Mouse (Mus musculus) bone marrow, adult 2 months (tissue): ENCODE results near the gene Irx5. TPM values are rescaled to one million over a fixed set of nuclear protein-coding genes. Genes with fewer than 3 reads are reported as not detected.

Experiments
- H3K27ac ChIP-seq: fragments of 200-500 bp; 2 replicates; pipeline ENCODE4 v1.5.1; 2012; ENCODE audit warnings: low read depth, mild to moderate bottlenecking, control low read depth, inconsistent platforms, low read length; ENCODE audit not compliant: control insufficient read depth, poor library complexity, insufficient read depth
- H3K4me1 ChIP-seq: fragments of 200-500 bp; 2 replicates; pipeline ENCODE4 v1.6.1; 2011; ENCODE audit warnings: low read length; ENCODE audit not compliant: control insufficient read depth, insufficient read depth
- H3K4me3 ChIP-seq: fragments of 200-500 bp; replicated peaks from 2 replicates; pipeline ENCODE3; 2011; ENCODE audit warnings: mild to moderate bottlenecking, low read depth, low read length, control low read depth; ENCODE audit not compliant: control insufficient read depth
- CTCF ChIP-seq: fragments of 200-500 bp; IDR thresholded peaks from 2 replicates; pipeline ENCODE4 v1.5.1; 2011; ENCODE audit warnings: low read length, control low read depth; ENCODE audit not compliant: control insufficient read depth, insufficient read depth
- POLR2A ChIP-seq: fragments of 200-500 bp; IDR thresholded peaks from 2 replicates; pipeline ENCODE4 v1.6.1; 2011; ENCODE audit warnings: low read depth, mild to moderate bottlenecking, control low read depth, low read length, borderline replicate concordance; ENCODE audit not compliant: control insufficient read depth
- WGBS: fragments of 180-500 bp; shearing (Covaris S2); methylation state at CpG from one replicate; pipeline ENCODE4 v1.1.7; 2018; 5-methylcytosine and 5-hydroxymethylcytosine counted together
- polyA plus RNA-seq: library from polyadenylated mRNA; stranded (reverse); fragments of >200 nt; gene quantifications from 2 replicates; pipeline ENCODE4 v1.2.4, GENCODE M21; 2011; ENCODE audit warnings: low replicate concordance; ENCODE audit not compliant: missing spikeins, insufficient read depth, insufficient read length

Gene Irx5
- polyA plus RNA-seq, 1 experiment: not detected

DNA sequence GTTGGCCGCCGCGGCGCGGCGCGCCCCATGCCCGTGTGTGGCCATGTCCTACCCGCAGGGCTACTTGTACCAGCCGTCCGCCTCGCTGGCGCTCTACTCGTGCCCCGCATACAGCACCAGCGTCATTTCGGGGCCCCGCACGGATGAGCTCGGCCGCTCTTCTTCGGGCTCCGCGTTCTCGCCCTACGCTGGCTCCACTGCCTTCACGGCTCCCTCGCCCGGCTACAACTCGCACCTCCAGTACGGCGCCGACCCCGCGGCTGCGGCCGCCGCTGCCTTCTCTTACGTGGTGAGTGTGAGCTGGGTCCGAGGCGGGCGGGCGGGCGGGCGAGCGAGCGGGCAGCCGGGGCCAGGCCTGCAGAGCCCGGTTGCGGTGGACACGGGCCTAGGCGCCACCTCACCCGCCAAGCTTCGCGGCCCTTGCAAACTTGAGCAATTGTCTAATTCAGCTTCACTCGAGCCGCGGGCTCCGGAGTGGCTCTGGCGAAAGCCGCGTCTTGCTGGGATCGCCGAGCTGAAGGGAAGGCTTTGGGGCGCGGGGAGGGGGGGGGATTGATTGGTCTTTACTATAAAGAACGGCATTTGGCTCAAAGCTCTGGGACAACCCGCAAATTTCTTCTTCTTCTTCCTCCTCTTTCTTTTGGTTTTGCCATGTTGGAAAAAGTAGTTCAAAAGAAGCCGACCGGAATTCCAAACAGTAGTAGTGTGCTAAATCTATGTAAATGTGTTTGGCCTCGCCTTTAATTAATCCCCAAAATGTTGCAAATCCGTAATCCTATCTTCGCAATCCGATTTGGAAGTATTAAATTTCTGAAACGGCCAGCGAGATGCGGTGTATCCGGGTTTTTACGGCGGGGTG, 945 bp downstream of the Irx5 start:
- Histone ChIP-seq H3K4me1 (no peaks in the 10 kb centered on the region), H3K4me3 (no peak overlapping the region), H3K27ac (no peak overlapping the region; the same call in 1 of the 2 replicates)
- TF ChIP-seq POLR2A: no peak
- no peak for TF ChIP-seq CTCF
- 2% methylated on average over 70 of the region's 80 CpGs for WGBS

- 6% methylated on average over 35 of the region's 35 CpGs for WGBS
- no peak overlapping the region for H3K27ac ChIP-seq
- TF ChIP-seq CTCF: no peak
- no peak for TF ChIP-seq POLR2A
- no peak overlapping the region for H3K4me3 ChIP-seq
- no peaks in the 10 kb centered on the region for H3K4me1 ChIP-seq
These were observed 1.8 kb downstream of the Irx5 start for GRCm38 (mm10) chr8:92359000-92359832.

DNA sequence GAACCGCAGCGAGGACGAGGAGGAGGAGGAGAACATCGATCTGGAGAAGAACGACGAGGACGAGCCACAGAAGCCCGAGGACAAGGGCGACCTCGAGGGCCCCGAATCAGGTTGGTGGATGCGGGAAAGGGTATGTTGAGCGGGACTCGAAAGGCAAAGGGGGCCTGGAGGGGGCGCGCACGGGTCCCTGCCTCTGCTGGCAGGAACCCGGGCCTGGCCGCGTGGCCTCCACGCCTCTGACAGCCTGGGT, 2.3 kb downstream of the Irx5 start:
- H3K4me3 ChIP-seq: no peak overlapping the region
- no peak overlapping the region for H3K27ac ChIP-seq
- no peak for TF ChIP-seq CTCF
- TF ChIP-seq POLR2A: no peak
- no peaks in the 10 kb centered on the region; the same call in 1 of the 2 replicates for H3K4me1 ChIP-seq
- under 1% methylated on average over 21 of the region's 21 CpGs for WGBS

DNA sequence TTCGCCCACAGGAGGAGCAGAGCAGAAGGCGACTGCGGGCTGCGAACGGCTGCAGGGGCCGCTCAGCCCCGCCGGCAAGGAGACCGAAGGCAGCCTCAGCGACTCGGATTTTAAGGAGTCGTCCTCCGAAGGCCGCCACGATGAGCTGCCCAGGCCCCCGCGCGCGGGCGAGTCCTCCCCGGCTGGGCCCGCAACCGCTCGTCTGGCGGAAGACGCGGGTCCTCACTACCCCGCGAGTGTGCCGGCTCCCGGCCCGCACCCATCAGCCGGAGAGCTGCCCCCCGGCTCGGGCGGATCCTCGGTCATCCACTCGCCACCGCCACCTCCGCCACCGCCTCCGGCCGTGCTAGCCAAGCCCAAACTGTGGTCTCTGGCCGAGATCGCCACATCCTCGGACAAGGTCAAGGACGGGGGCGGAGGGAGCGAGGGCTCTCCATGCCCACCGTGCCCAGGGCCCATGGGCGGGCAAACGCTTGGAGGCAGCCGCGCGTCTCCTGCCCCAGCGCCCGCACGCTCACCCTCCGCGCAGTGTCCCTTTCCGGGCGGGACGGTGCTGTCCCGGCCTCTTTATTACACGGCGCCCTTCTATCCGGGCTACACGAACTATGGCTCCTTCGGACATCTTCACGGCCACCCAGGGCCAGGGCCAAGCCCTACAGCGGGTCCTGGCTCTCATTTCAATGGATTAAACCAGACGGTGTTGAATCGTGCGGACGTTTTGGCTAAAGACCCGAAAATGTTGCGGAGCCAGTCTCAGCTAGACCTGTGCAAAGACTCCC, 2.8 kb downstream of the Irx5 start:
- TF ChIP-seq POLR2A: no peak
- no peak for TF ChIP-seq CTCF
- H3K27ac ChIP-seq: no peak overlapping the region
- 7% methylated on average over 77 of the region's 77 CpGs for WGBS
- no peaks in the 10 kb centered on the region; the same call in 1 of the 2 replicates for H3K4me1 ChIP-seq
- no peak overlapping the region for H3K4me3 ChIP-seq

DNA sequence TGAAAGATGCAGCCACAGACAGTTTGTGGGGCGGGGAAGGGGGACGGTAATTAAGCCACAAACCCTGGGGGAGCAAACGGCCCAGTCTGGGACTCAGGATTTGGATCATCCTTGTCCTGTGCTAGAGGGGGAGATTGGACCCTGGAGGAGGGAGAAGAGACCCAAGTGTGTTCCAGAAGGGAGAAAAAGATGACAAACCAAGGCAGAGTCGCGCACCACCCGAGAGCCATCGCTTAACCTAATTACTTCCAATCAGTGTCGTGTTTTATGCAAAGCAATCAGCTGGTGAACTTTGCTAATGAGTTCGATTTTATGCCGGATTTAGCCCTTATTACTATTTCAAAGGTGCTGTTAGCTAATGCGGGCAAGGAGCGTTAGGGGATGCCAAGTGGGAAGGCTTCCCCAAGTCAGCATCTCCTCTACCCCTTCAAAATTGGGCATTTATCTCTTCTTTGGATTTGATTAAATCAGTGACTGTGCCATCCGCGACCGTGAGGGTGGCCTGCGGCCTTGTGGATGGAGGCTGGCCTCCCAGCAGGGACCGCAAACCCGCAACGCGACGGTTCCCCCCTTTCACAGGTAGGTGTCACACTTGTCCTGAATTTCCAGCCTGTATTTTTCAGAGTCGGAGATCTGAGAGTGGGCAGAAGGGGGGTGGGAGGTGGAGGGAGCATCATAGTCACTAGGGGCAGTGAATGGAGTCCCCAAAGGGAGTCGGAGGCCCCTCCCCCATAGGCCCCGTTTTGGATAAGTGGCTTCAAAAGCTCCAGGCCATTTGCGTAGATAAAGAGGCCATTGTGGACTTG, 4.3 kb downstream of the Irx5 start:
- Histone ChIP-seq H3K27ac (no peak overlapping the region), H3K4me3 (no peak overlapping the region), H3K4me1 (no peaks in the 10 kb centered on the region; the same call in 1 of the 2 replicates)
- 14% methylated on average over 25 of the region's 25 CpGs for WGBS
- TF ChIP-seq CTCF: no peak
- no peak for TF ChIP-seq POLR2A

DNA sequence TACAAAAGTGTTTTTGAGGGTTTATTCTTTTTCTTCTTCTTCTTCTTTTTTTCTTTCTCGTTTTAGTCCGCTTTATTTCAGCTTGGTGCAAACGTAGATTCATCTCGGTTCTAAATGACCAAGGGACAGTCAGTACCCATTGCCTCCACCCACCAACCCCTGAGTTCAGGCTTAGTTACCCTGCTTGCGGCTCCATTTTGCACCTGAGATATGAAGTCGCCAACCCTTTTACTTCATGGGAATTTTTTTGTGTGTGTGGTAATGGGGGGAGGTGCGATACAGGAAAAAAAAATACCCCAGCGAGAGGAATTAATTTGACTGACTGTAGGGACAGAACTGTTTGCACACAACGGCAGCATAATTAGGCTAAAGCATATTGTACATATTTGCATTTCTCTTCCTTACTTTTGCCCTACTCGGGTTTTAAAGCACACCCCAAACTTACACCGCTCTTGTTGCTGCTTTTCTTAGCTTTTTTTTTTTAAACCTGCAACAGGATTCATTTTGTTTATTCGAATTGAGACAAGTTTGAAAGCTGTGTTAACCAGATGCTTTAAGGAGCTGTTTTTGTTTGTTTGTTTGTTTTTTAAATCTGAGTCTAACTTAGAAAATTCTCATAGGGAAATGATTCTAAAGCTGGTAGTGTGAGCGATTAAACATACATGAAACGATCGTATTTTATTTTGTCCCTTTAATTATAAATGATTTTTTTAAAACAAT, 5.1 kb downstream of the Irx5 start:
- no peak for TF ChIP-seq CTCF
- no peak for TF ChIP-seq POLR2A
- no peak overlapping the region for H3K4me3 ChIP-seq
- H3K27ac ChIP-seq: no peak overlapping the region
- 8% methylated on average over 15 of the region's 15 CpGs for WGBS
- H3K4me1 ChIP-seq: no peaks in the 10 kb centered on the region; the same call in 1 of the 2 replicates
